Mouse (Mus musculus): ENCODE measurements at regions not wholly inside any gene's neighbourhood (a gene's known extent, or its start where the extent isn't known, plus 50 kb on each side); places are given as distances from the start of the nearest gene placed in this dataset.

GRCm38 (mm10) chr7:70834787-70835461 is 468.4 kb upstream of the Nr2f2 start:
- ATAC-seq (ENCODE audit: low TSS enrichment): no peak

- ATAC-seq (ENCODE audit: low TSS enrichment): no peak
Observed at GRCm38 (mm10) chr7:70828486-70829195, 462.1 kb upstream of the Nr2f2 start.

- no peak for ATAC-seq (ENCODE audit: low TSS enrichment)
Observed at GRCm38 (mm10) chr7:70826074-70826473, 459.5 kb upstream of the Nr2f2 start.

GRCm38 (mm10) chr7:70823020-70823419 is 456.5 kb upstream of the Nr2f2 start:
- ATAC-seq (ENCODE audit: low TSS enrichment): no peak

- no peak for ATAC-seq (ENCODE audit: low TSS enrichment)
Observed at GRCm38 (mm10) chr7:70822310-70822821, 455.8 kb upstream of the Nr2f2 start.

GRCm38 (mm10) chr7:70821861-70822260 is 455.3 kb upstream of the Nr2f2 start:
- no peak for ATAC-seq (ENCODE audit: low TSS enrichment)

- ATAC-seq (ENCODE audit: low TSS enrichment): peak; percentile 96
Observed at GRCm38 (mm10) chr7:70817347-70817913, 450.9 kb upstream of the Nr2f2 start.

- no peak for ATAC-seq (ENCODE audit: low TSS enrichment)
Observed at GRCm38 (mm10) chr7:70814391-70814790, 447.9 kb upstream of the Nr2f2 start.

- ATAC-seq (ENCODE audit: low TSS enrichment): no peak
Observed at GRCm38 (mm10) chr7:70813101-70813500, 446.6 kb upstream of the Nr2f2 start.

- no peak for ATAC-seq (ENCODE audit: low TSS enrichment)
Observed at GRCm38 (mm10) chr7:70810411-70811090, 444.0 kb upstream of the Nr2f2 start.

GRCm38 (mm10) chr7:70804281-70804680 is 437.7 kb upstream of the Nr2f2 start:
- ATAC-seq (ENCODE audit: low TSS enrichment): no peak

- no peak for ATAC-seq (ENCODE audit: low TSS enrichment)
Observed at GRCm38 (mm10) chr7:70799976-70800375, 433.4 kb upstream of the Nr2f2 start.

- no peak for ATAC-seq (ENCODE audit: low TSS enrichment)
Observed at GRCm38 (mm10) chr7:70799031-70799766, 432.7 kb upstream of the Nr2f2 start.

- ATAC-seq (ENCODE audit: low TSS enrichment): no peak
Observed at GRCm38 (mm10) chr7:70796038-70796760, 429.7 kb upstream of the Nr2f2 start.

- no peak for ATAC-seq (ENCODE audit: low TSS enrichment)
Observed at GRCm38 (mm10) chr7:70788902-70789796, 422.6 kb upstream of the Nr2f2 start.

GRCm38 (mm10) chr7:70787966-70788365 is 421.4 kb upstream of the Nr2f2 start:
- no peak for ATAC-seq (ENCODE audit: low TSS enrichment)

- ATAC-seq (ENCODE audit: low TSS enrichment): no peak
Observed at GRCm38 (mm10) chr7:70780742-70781332, 414.3 kb upstream of the Nr2f2 start.

GRCm38 (mm10) chr7:70777763-70778162 is 411.2 kb upstream of the Nr2f2 start:
- ATAC-seq (ENCODE audit: low TSS enrichment): no peak

- no peak for ATAC-seq (ENCODE audit: low TSS enrichment)
Observed at GRCm38 (mm10) chr7:70769655-70770054, 403.1 kb upstream of the Nr2f2 start.
